Mouse (Mus musculus) retina, postnatal 1 day (tissue): ENCODE measurements at regions not wholly inside any gene's neighbourhood (a gene's known extent, or its start where the extent isn't known, plus 50 kb on each side); places are given as distances from the start of the nearest gene placed in this dataset.

Experiments
- DNase-seq: peaks from one replicate; pipeline ENCODE4 v3.0.0-alpha.2; 2012

- no peak for DNase-seq
These were observed 119.9 kb upstream of the Kcnip4 start for GRCm38 (mm10) chr5:49644606-49645005.

DNA sequence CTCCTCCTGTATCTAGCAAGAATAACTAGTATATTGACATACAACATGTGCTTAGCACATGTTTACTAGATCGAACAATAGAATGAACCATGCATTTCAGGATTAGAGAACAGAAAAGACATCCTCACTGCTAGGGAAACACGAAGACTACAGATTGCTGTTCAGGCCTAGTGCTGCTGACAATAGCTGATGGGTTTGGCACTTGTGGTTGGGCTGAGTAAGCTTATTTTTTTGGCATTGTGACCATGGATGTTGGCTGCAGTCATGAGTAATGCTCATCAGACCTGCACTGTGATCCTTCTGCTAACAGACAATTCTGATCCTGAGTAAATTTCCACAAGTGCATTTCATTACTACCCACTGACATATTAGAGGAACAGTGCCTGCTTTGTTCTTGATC is 117.7 kb upstream of the Kcnip4 start:
- no peak for DNase-seq

DNA sequence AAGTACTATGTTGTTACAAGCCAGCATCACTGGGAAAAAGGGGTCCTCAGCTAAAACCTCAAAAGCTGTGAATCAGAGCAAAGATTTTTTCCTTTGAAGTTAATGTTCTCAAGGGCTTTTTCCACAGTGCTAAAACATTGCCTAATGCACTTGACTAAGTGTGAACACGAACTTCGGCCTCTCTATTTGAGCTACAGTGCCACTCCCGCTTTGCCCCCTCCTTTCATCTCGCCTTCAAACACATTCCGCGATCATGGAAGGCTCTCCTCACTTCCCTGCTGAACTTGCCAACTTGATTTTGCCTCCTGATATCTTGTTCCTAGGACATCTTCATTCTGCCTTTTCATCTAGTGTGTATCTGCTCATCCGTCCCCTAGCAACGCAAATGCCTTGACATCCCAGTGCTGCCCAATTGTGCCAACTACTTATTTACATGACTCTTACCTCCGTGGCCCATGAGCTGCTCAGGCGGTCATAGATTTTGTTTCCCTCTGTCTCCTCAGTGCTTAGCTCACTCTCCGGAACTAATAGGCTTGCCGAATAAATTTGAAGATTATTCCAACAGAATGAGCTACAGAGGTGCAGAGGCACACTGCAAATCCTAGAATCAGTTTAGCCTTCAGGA is 116.6 kb upstream of the Kcnip4 start:
- DNase-seq: peak; percentile 47

- DNase-seq: no peak
These were observed 114.9 kb upstream of the Kcnip4 start for GRCm38 (mm10) chr5:49639637-49640036.

- no peak for DNase-seq
These were observed 95.4 kb upstream of the Kcnip4 start for GRCm38 (mm10) chr5:49620152-49620551.

DNA sequence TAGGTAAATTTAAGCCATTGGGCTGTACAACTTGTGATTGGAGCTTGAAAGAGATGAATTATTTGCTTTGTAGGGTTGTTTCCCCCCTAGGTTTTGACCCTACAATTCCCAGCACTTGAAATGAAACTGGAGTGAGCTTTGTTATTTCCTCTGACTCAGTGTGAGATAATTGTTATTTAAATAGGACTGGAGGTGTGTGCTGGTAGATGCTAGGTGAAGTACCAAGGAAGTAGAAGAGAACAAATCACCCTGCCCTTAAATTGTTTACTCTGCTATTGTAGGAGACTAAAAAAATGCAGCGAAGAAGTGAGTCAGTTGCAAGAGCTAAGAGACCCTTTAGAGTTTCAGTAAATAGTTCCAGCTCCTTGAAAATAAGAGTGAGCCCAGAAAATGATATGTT is 82.1 kb upstream of the Kcnip4 start:
- DNase-seq: no peak

DNA sequence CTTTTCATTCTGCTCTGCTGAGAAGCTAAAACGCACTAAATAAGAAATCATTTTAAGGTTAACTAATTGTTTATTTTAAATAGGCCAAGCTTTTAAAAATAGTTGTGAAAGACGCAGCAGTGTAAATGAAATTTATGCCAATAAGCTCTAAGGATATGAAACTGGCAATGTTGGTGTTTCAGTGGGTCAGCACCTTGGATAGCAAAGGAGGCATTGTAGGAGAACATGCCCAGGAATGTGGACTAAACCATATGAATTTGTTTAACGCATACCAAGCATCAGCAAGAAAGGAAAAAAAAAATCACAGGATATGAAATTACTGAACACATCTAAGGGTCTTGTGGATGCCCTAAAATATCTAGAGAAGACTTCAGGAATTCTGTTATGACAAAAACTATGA is 56.1 kb upstream of the Kcnip4 start:
- DNase-seq: no peak

DNA sequence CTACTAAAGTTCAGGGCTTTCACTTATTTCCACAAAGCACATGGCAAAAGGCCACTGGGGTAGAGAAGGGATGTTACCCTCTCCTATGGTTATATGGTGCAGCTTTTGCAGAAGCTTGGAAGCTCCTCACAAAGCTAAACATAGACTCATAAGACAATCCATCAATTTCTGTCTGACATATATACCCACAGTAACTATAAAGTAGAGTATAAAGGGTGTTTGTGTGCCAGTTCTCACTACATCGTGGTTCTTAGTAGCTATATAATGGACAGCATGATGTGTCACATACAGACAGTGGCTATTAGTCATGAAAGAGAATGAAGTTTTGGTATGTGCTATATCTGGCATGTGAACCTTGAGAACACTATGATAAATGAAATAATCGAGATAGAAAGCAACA is 51.2 kb upstream of the Kcnip4 start:
- DNase-seq: no peak
